Mouse (Mus musculus) lung, adult 2 months (tissue): ENCODE results near the gene Prss38. TPM values are rescaled to one million over a fixed set of nuclear protein-coding genes. Genes with fewer than 3 reads are reported as not detected.

ENCODE experiments used
- DNase-seq: peaks from one replicate; pipeline ENCODE4 v3.0.0; 2022
- H3K4me1 ChIP-seq: fragments of 200-500 bp; 2 replicates; pipeline ENCODE4 v1.6.1; 2011; ENCODE audit warnings: low read length; ENCODE audit not compliant: control insufficient read depth, insufficient read depth
- H3K4me3 ChIP-seq: fragments of 200-500 bp; replicated peaks from 2 replicates; pipeline ENCODE3; 2011; ENCODE audit warnings: low read depth, mild to moderate bottlenecking, control low read depth, low read length; ENCODE audit errors: extremely low read depth
- CTCF ChIP-seq: fragments of 200-500 bp; IDR thresholded peaks from 2 replicates; pipeline ENCODE4 v1.5.1; 2011; ENCODE audit warnings: mild to moderate bottlenecking, low read length, control low read depth; ENCODE audit not compliant: insufficient read depth
- POLR2A ChIP-seq: fragments of 200-500 bp; IDR thresholded peaks from 2 replicates; pipeline ENCODE4 v1.6.1; 2011; ENCODE audit warnings: low read depth, mild to moderate bottlenecking, control low read depth, low read length, borderline replicate concordance; ENCODE audit errors: extremely low read depth
- WGBS: fragments of 180-500 bp; shearing (Covaris S2); methylation state at CpG from one replicate; pipeline ENCODE4 v1.1.7; 2018; 5-methylcytosine and 5-hydroxymethylcytosine counted together
- polyA plus RNA-seq: library from polyadenylated mRNA; depleted of rRNA; stranded (reverse); fragments of >200 nt; gene quantifications from 2 replicates; pipeline ENCODE4 v1.2.3, GENCODE M21; 2012

The Prss38 gene
- polyA plus RNA-seq, 1 experiment, result not detected

DNA sequence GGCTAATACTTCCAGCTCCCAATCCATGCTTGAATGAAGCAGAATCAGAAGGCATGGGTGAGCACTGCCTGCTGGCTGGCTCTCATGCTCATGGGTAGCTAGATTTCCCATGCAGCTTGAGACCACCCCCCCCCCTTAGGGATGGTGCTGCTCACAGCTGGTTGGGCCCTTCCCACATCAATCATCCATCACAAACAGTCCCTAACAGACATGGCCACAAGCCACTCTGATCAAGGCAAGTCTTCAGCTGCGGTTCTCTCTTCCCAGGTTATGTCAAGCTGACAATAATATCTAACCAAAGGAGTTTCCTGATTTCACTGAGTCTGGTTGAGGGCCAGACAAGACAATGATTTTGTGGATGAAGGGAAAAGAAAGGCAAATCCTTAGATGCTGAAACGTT is 25.4 kb upstream of the Prss38 start:
- 58% methylated on average over 2 of the region's 2 CpGs for WGBS
- TF ChIP-seq POLR2A (no peak), CTCF (no peak)
- no peak overlapping the region for H3K4me3 ChIP-seq
- no peaks in the 10 kb centered on the region for H3K4me1 ChIP-seq
- DNase-seq, result no peak

DNA sequence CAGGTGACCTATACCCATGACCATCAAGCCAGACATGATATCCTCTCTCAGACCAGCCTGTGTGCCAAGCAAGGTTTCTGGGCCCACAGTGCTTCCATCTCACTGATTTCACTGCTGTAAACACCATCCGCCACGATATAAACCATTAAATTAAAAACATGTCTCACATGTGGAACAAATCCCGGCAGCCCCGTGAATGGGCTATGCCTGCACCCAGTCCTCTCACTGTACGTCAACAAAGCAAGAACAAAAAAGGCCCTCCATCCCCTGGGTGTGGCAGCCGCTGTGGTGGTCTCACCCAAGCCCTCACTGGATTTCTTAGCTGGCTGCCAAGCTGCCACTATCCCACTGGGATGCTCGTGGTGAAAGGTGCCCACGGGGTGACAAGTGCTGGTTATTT is 24.4 kb upstream of the Prss38 start:
- Histone ChIP-seq H3K4me3 (no peak overlapping the region), H3K4me1 (no peaks in the 10 kb centered on the region)
- WGBS, result 71% methylated on average over 8 of the region's 8 CpGs
- DNase-seq, result no peak
- TF ChIP-seq CTCF (no peak), POLR2A (no peak)

DNA sequence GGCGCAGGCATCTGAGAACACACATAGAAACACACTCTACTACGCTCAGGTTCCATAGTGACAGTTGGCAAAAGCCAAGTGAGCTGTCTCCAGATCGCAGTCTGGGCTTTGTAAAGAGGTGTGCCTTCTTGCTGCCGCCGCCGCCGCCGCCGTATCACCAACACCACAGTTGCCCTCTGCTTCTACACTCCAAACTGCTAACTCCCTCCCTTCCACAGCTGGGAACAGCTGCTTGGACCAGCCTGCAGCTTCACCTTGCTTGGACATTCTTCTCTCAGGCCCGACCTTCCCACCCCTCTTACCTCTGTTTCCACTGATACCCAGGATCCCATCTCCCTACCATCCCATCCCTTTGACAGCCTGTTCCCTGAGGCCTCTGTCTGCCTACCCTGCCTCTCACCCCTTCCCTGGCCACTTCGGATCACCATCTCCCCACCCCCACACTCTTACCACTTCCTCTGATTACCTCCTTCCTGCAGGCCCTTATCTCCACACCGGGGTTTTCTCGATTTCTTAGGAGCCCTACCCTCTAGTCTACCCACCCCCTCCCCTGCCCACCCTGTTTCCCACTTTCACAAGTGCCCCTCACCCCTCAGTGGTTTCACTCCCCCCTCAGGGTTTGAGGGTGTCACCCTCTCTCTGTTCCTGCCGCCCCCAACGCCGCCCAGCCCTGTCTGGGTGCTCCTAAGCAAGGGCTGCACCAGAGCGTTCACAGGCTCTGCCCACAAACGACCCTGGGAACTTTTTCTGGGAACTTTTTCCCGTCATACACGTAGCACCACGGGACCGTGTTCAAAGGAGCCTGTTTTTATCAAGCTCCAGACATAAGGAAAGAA is 22.3 kb upstream of the Prss38 start:
- WGBS, result 41% methylated on average over 22 of the region's 22 CpGs
- no peak for DNase-seq
- TF ChIP-seq POLR2A (no peak), CTCF (no peak)
- Histone ChIP-seq H3K4me1 (no peaks in the 10 kb centered on the region), H3K4me3 (no peak overlapping the region)

DNA sequence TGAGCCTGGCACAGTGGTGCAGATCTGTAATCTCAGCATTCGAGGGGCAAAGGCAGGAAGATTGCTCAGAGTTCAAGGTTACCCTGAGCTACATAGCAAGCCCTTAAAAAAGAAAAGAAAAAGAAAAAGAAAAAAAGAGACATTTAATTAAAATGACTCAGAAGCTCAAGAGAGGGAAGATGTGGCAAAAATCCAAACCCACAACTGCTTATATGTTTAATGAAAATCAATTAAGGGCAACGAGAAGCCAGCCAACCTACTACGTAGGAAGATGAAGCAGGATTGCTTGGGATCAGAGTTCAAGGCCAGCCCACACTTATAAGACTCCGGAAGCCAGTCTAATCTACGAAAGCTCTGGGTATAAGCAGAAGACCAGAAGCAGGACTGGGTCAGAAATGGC is 19.0 kb upstream of the Prss38 start:
- DNase-seq, result no peak
- 65% methylated on average over 5 of the region's 5 CpGs for WGBS
- TF ChIP-seq CTCF (no peak), POLR2A (no peak)
- no peaks in the 10 kb centered on the region for H3K4me1 ChIP-seq
- no peak overlapping the region for H3K4me3 ChIP-seq

DNA sequence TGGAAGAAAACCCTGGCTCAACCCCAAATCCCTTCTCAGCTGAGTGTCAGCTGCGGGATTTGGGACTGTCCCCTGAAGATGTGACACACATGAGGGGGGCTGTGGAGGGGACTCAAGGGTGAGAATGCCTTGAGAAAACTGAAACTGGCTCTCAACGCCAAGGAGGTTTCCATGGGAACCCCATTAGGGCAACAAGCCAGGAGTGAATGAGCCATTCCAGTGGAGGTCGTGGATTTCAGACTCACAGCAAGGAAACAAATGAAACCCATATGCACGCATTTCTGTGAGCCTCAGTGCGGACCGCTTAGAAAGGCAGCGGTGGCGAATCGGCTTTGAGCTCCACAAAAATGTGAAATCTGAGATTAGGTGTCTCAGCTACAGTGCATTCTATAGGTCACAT is 18.1 kb upstream of the Prss38 start:
- no peak overlapping the region for H3K4me3 ChIP-seq
- 50% methylated on average over 9 of the region's 9 CpGs for WGBS
- TF ChIP-seq CTCF (no peak), POLR2A (no peak)
- H3K4me1 ChIP-seq, result no peaks in the 10 kb centered on the region
- no peak for DNase-seq

DNA sequence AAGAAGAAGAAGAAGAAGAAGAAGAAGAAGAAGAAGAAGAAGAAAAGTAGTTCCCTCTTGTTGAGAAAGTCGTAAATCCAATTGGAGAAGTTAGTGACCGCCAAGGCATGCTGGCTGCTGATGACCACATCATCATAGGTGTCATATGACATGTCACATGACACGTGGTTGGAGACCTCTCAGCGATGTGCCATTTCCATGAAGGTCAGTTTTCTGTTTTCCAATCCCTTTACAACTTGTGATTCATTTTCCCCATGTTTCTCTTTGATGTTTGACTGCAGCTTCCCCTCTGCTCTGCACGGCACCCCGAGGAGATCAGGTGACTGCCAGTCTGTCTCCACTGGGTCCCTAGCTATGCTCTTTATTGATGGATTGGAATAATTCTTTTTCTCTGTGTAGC is 16.8 kb upstream of the Prss38 start:
- TF ChIP-seq POLR2A (no peak), CTCF (no peak)
- no peak for DNase-seq
- WGBS, result 49% methylated on average over 6 of the region's 6 CpGs
- H3K4me3 ChIP-seq, result no peak overlapping the region
- no peaks in the 10 kb centered on the region for H3K4me1 ChIP-seq

DNA sequence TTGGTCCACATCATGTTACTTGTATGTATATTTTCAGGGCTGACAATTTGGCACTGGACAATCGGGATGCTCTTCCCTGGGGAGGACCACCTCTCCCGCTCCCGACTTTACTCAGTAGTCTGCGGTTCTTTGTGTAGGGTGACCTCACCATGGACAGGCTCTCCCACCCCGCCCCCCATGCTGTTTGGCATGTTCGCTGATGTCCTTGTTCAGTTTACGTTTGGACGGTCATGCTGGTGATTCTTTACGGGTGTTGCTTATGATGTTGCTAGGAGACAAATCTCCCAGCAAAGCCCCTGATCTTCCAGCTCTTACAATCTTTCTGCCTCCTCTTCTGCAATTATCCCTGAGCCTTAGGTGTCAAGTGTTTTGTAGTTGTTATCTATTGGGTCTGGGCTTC is 15.0 kb upstream of the Prss38 start:
- DNase-seq, result no peak
- Histone ChIP-seq H3K4me1 (no peaks in the 10 kb centered on the region), H3K4me3 (no peak overlapping the region)
- 45% methylated on average over 9 of the region's 9 CpGs for WGBS
- TF ChIP-seq POLR2A, result no peak
- TF ChIP-seq CTCF, result no peak

DNA sequence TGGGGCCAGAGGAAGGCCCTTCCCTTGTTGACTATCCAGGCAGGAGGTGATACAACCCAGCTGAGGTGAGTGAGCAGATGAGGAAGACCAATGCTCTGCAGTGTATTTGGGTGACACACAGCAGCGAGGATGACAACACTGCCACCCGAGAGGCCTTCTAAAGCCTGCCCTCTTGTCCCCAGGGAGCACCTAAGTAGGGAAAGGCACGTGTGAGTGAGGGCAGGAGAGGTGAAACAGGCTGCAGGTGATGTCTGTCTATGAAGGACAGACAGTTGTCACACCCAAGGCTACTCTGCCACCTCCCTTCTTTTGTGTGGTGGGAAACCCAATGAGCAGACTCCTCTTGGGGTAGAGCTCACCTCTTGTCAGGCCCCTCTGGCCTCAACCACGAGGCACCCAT is 14.2 kb upstream of the Prss38 start:
- TF ChIP-seq POLR2A, result no peak
- TF ChIP-seq CTCF, result no peak
- peaks cover 1% of the 10 kb centered on the region; the same call in 1 of the 2 replicates for H3K4me1 ChIP-seq
- DNase-seq, result no peak
- 66% methylated on average over 4 of the region's 4 CpGs for WGBS
- H3K4me3 ChIP-seq, result no peak overlapping the region

DNA sequence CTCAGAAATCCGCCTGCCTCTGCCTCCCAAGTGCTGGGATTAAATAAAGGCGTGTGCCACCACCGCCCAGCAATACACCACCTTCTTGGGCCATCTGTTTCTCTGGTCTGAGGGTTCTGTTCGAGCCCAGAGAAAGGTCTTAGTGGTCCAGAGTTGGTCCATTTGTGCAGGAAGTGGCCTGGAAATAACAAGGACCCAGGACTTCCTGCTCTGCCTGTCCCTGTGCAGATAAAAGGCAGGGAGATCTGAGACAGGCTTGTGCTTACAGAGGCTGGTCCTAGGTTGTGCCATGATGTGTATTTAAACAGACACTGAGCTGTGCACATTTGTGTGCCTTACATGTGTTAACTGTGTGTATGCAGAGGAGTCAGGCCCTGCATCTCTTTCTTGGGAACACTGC is 13.3 kb upstream of the Prss38 start:
- 83% methylated on average over 4 of the region's 4 CpGs for WGBS
- Histone ChIP-seq H3K4me1 (peaks cover 5% of the 10 kb centered on the region; the same call in 1 of the 2 replicates), H3K4me3 (no peak overlapping the region)
- no peak for DNase-seq
- TF ChIP-seq CTCF, result no peak
- no peak for TF ChIP-seq POLR2A

DNA sequence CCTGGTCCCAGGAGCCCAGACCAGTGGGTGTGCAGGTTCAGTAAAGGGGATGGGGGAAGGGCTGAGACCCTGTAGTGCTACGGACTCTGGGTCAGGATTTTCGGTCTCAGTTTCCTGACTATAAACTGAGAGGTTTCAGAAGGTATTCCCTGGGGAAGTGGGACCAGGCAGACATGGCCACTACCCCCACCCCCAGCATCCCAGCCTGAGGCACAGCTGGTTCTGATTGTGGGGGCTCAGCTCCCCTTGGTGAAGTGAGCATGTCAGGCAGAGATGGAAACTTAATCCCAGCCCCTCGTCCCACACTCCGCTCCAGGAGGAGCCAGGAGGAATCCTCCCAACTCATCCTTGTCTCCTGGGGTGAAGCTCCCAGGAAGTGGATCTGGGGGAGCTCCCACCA is 12.0 kb upstream of the Prss38 start:
- Histone ChIP-seq H3K4me3 (no peak overlapping the region), H3K4me1 (peaks cover 5% of the 10 kb centered on the region; the same call in 1 of the 2 replicates)
- no peak for DNase-seq
- WGBS, result 66% methylated on average over 4 of the region's 4 CpGs
- no peak for TF ChIP-seq CTCF
- no peak for TF ChIP-seq POLR2A
